Mouse (Mus musculus) activated CD4-positive, CD25-positive, alpha-beta regulatory T cell, adult 4 months (primary cell): ENCODE results near the gene Wfdc15b. TPM values are rescaled to one million over a fixed set of nuclear protein-coding genes. Genes with fewer than 3 reads are reported as not detected.

ENCODE experiments used
- ATAC-seq: one replicate; pipeline ENCODE4 v1.8.0; 2017
- polyA plus RNA-seq, 2 experiments: library from polyadenylated mRNA; unstranded; fragments of 100-300 nt; shearing (Covaris generic); gene quantifications; one replicate each; pipeline ENCODE4 v1.2.1; 2017

Gene Wfdc15b
- polyA plus RNA-seq, 2 experiments from 2014 or later, result not detected

DNA sequence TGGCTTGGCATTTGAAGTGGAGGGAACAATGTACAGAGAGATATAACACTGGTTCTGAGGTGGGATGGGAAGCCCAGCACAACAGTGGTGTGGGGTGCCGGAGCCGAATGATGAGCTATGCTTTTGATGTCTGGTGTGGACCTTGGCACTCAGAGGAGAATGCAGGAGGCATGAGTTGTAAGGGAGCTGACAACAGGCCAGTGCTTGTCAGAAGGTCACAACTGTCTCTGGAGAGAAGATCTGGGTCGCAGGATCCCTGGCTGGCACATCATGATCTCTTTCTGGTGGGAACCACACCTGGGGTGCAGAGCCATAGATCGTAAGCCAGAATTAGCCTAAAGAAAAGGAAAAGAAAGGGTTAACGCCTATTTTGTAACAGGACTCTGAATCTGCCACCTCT lies 43.6 kb downstream of the Wfdc15b start:
- ATAC-seq, result no peak

DNA sequence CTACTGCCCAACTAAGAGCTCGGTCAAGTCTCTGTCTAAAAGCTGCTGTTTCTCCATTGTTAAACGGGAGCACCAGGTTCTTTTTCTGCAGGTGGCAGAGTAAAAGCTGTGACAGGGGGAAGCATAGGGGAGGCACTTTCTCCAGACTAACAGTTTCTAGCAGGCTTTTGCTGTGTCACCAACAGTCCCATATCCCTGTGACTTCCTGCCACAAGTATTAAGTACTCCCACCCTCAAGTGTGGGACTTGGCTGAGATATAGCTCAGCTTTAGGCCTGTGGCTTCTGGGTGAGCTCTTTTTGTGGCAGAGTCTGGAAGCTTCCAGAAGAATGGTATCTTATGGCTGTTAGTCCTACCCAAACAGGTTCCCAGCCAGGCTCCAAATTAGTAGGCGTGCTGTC lies 45.6 kb downstream of the Wfdc15b start:
- no peak for ATAC-seq

DNA sequence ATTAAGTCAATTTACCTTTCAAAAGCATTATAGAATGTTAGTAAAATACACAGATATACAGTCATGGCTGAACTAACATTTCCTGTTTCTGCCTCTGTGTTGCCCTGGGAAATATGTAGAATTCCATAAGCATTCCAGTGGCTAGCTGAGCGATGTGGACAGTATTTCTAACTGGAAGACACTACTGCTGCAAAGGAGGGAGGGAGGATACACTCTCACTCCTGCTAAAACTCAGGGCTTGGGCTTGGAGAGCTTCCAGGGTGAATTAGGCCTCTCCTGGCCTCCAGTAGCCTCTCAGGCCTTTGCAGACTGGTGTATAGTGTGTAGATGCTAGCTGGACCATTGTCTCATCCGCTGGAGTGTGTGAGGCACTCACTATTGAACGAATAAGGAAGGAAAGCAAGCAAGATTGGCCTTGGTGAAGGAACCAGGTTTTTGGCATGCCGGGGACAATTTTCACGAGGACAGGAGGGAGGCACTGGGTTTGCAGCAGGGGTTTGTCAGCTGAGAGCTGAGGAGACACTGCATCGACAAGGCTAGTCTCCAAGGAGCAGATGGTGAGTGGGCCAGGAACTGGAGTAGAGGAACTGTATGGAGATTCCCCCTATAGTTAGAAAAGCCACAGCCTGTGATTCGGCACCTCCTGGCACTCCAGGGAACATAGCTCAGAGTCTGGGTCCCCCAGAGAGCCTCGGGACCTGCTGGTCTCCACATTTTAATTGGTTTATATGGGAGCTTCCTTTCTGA lies 46.6 kb downstream of the Wfdc15b start:
- ATAC-seq, result no peak

DNA sequence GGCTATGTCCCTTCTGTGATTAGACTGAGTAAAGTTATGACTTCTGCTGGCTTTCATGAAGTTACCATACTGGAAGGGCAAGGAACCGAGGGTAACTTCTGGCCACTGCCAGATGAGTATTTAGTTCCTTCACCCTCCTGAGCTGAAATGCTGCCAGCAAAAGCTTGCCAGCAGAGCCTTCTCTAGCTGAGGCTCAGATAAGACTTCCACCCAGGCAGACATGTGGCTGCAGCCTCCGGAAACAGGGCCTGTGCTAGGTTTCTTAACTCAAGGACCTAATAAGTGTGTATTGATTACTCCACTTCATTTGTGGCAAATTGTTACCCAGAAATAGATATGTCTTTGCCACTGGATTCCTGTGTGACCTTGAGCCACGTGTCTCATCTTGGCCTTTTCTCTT lies 48.1 kb downstream of the Wfdc15b start:
- ATAC-seq, result no peak

DNA sequence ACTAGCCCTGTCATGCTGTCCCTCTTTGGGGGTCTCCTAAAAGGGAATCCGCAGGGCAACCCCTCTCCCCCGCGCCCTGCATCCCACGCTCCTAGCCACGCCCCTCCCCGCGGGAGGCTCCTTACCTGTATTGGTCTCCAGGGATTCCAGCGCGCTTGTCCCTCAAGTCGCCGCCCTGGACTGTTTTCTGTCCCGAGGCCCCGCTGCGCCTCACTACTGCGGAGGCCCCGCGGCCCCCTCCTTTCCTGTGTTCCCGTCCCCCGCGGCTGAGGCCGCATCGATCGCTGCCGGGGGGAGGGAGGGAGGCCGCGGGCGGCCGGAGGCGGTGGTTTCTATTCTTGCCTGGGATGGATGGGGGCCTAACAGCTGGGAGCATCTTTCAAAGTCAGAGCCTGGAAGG lies 50.6 kb downstream of the Wfdc15b start, which contains the start of gene Kcns1:
Kcns1 (minus strand) TSS at position 212 of the 400 bp plus-strand sequence.
- ATAC-seq, result no peak

DNA sequence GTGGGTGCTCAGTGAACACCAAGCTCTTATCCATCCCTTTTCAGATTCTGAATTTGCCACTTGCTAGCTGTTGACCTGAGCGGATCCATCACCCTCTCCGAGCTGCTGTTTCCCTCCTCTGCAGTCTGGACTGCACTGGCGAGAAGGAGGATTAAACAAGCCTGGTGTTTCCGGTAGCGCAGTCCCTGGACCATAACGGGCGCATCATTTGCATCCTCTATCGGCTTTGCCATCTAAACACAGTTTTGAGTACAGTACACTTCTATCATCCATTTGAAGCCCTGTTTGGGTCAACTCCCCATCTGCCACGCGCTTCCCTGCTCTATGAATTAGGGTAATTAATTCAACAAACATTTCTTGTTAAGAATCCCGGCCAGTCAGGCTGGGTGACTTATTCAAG lies 51.1 kb downstream of the Wfdc15b start:
- no peak for ATAC-seq

DNA sequence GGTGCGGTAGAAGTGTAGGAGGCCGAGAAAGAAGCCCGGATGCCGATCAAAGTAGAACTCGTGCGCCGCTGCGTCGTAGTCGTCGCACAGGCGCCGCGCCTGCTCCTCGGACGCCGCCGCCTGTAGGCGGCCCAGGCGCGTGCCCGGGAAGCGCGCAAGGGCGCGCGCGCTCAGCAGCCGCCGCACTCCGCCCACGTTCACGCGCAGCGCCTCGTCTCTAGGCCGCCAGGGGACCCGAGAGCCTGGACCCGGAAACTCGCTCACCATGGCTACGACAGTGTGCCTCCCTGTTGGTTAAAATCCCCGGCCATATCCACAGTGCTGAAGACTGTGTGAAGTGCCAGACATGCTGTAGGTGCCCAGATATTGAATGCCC lies 52.9 kb downstream of the Wfdc15b start:
- peak; percentile 43 for ATAC-seq

DNA sequence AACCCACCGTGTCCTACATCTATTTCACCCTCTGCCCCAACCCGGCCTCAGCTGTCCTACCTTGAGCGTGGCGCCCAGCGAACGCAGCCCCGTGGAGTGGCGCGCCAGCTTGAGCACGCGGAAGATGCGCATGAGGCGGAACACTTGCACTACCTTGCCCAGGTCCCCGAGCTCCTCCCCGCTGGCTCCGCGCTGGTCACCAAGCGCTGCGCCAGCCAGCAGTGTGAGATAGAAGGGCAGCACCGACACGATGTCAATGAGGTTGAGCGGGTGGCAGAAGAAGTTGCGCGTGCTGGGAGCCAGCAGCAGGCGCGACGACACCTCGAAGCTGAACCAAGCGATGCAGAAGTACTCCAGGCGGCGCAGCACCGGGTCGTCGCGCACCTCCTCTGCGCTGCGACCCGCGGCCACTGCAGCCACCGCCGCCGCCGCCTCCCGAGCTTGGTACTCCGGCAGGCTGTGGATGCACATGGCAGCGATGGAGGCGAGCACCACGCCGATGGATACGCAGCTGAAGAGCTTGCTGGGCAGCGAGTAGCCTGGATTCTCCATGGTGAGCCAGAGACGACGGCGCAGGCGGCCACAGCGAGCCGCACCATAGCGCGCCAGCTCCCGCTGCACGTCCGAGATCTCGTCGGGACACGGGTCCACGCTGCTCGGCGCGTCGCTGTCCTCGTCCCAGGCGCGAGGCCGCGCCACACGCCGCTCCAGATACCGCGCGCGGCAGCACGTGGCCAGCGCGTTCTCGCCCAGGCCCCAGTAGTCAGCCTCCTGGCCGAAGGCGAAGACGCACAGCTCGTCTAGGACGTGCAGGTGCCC lies 53.5 kb downstream of the Wfdc15b start:
- ATAC-seq, result no peak

DNA sequence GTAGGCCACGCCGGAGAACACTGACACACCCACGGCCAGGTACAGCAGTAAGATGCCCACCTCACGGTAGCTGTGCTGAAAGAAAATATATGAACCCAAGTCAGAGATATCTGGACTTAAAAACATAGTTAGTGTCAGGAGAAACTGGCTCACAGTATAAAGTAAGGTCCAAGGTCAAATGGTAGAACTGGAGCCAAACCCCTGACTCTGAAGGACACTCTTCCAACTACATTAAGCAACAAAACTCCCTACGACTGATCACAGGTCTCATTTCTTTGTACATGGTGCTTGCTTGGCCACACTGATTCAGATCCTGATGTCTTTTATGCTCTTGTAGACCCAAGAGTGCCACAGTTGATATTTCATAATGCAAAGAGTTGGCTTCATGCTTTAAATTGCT lies 56.5 kb downstream of the Wfdc15b start:
- no peak for ATAC-seq

Other genes with a start within 250 kb of the Wfdc15b start
- gene Ywhab, start 226.7 kb downstream of the Wfdc15b start, polyA plus RNA-seq, result 10 to 100 TPM; 80.9 to 82.3 TPM
- gene Pabpc1l, start 196.2 kb downstream of the Wfdc15b start, polyA plus RNA-seq, result 1 to 10 TPM; 2.9 to 4.1 TPM
- 100 to 1,000 TPM; 188 to 203 TPM for gene Stk4, start 151.3 kb downstream of the Wfdc15b start, polyA plus RNA-seq
- gene Tomm34, start 150.5 kb downstream of the Wfdc15b start, polyA plus RNA-seq, result 100 to 1,000 TPM; 109 to 114 TPM
- under 1 TPM in 1 of 2 experiments, not detected in 1; 0.12 TPM for gene Kcns1, start 50.5 kb downstream of the Wfdc15b start, polyA plus RNA-seq
- gene Wfdc5, start 38.9 kb downstream of the Wfdc15b start, polyA plus RNA-seq, result not detected
- gene Wfdc12, start 31.1 kb downstream of the Wfdc15b start, polyA plus RNA-seq, result not detected
- gene Wfdc15a, start 21.5 kb downstream of the Wfdc15b start, polyA plus RNA-seq, result not detected
- gene Svs2, start 16.8 kb upstream of the Wfdc15b start, polyA plus RNA-seq, result not detected
- not detected for gene Svs3b, start 35.0 kb upstream of the Wfdc15b start, polyA plus RNA-seq
- gene Svs4, start 56.8 kb upstream of the Wfdc15b start, polyA plus RNA-seq, result not detected
- not detected for gene Svs3a, start 67.6 kb upstream of the Wfdc15b start, polyA plus RNA-seq
- not detected for gene Svs6, start 95.1 kb upstream of the Wfdc15b start, polyA plus RNA-seq
- not detected for gene Svs5, start 111.1 kb upstream of the Wfdc15b start, polyA plus RNA-seq
- gene Slpi, start 167.4 kb upstream of the Wfdc15b start, polyA plus RNA-seq, result 1 to 10 TPM; 3.4 to 4.2 TPM
- not detected for gene Rbpjl, start 181.5 kb upstream of the Wfdc15b start, polyA plus RNA-seq
- gene Matn4, start 183.5 kb upstream of the Wfdc15b start, polyA plus RNA-seq, result under 1 TPM in 1 of 2 experiments, not detected in 1; 0.32 TPM
- 10 to 100 TPM; 13.8 to 23.7 TPM for gene Sdc4, start 222.2 kb upstream of the Wfdc15b start, polyA plus RNA-seq
- 10 to 100 TPM; 29.7 to 33.4 TPM for gene Sys1, start 235.3 kb upstream of the Wfdc15b start, polyA plus RNA-seq
- gene Gm20458, start 239.3 kb upstream of the Wfdc15b start, polyA plus RNA-seq, result 1 to 10 TPM in 1 of 2 experiments, not detected in 1; 3.7 TPM